In genomic region chr11:119926762-119927161, GRCm38 (mm10) we compare ENCODE assay signal across 17 mouse cellular contexts.
"Had no signal": no experiment of that assay in that cellular context is flagged by ENCODE, and none has a peak within 500 bp of the region (broad histone marks: within the 10 kb centered on the region; RNA-seq: fewer than 3 reads in every experiment).

No protein-coding gene starts in this region.

- H3K9me3 ChIP-seq: kidney, embryonic 15.5 days; liver, embryonic 13.5 days; midbrain, embryonic 12.5 days; midbrain, embryonic 15.5 days; neural tube, embryonic 13.5 days; stomach, embryonic 15.5 days had no signal

- H3K27me3 ChIP-seq: kidney, embryonic 15.5 days; liver, embryonic 13.5 days; midbrain, embryonic 12.5 days; midbrain, embryonic 15.5 days; neural tube, embryonic 13.5 days; stomach, embryonic 15.5 days had no signal

- H3K27ac ChIP-seq: kidney, embryonic 15.5 days; layer of hippocampus, adult 2 months; liver, embryonic 13.5 days; midbrain, embryonic 12.5 days; midbrain, embryonic 15.5 days; neural tube, embryonic 13.5 days; stomach, embryonic 15.5 days had no signal

- DNase-seq: kidney, postnatal 14 days; kidney, postnatal 4 days; layer of hippocampus, adult 9-11 months; liver, embryonic 13.5 days; lung, adult 2 months; lung, postnatal 14 days; lung, postnatal 4 days; retina, postnatal 1 day; right cerebral cortex, postnatal 25 days; spleen, adult 18-20 months; thymus, postnatal 36 days had no signal

- H3K4me1 ChIP-seq: midbrain, embryonic 12.5 days; midbrain, embryonic 15.5 days; neural tube, embryonic 13.5 days had no signal

- H3K4me3 ChIP-seq: kidney, embryonic 15.5 days; layer of hippocampus, adult 2 months; liver, embryonic 13.5 days; midbrain, embryonic 12.5 days; midbrain, embryonic 15.5 days; neural tube, embryonic 13.5 days; stomach, embryonic 15.5 days had no signal

- H3K36me3 ChIP-seq: kidney, embryonic 15.5 days; liver, embryonic 13.5 days; midbrain, embryonic 12.5 days; midbrain, embryonic 15.5 days; neural tube, embryonic 13.5 days; stomach, embryonic 15.5 days had no signal
